7 mouse cellular contexts compared by ENCODE assay signal in the genomic region with DNA sequence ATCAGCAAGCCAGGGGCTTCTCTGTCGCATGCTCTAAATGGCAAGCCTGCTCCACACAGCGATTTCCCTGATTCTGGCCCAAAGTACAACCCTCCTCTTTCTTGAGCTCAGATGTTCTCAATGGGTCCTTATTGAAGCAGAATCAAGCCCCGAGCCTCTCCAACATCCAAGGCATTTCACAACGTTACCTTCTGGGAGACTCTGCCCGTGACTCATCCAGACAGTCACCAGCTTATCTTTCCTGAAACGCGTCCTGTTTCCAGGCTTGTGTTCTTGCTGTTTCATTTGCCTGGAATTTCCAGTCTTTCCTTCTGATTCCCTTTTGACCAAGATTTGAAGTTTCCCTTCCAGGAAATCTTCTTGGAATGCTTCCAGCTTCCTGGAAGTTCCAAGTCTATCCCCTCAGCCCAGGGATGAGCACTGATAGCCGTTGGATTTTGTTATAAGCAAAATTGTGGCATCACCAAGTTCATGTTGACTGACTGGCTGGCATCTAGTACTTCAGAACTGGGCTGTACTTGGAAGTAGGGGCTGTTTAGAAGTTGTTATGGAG. TPM values are rescaled to one million over a fixed set of nuclear protein-coding genes. Genes with fewer than 3 reads are reported as not detected.
A peak's percentile ranks its signal among the peaks of the same experiment; 100 is the strongest.
DNase-seq lines count a peak whose midpoint lies in the region; ATAC-seq and TF ChIP-seq lines count a peak whose summit lies in the region.

No protein-coding gene starts in this region.

- no peak for ATAC-seq in forebrain, embryonic 14.5 days
- ATAC-seq in intestine, postnatal 0 days: 0 out of 2 replicates have a peak, but pooled peaks have one; percentile 15
- ATAC-seq in midbrain, postnatal 0 days (ENCODE audit: low FRiP score): no peak
- no peak; the same call in 1 of the 2 replicates for ATAC-seq in granulocyte monocyte progenitor cell, adult 5-6 weeks (replicated peaks; ENCODE audit: poor library complexity, severe bottlenecking)

- no peak for TF ChIP-seq RAD21 in MEL (IDR thresholded peaks at IDR 0.05; ENCODE audit: low read depth, low read length)

- no peaks in the 10 kb centered on the region for H3K9me3 ChIP-seq in MEL (replicated peaks; ENCODE audit: insufficient read depth, low read length)
- no peaks in the 10 kb centered on the region for H3K9me3 ChIP-seq in forebrain, embryonic 14.5 days (replicated peaks; ENCODE audit: control insufficient read depth, low read length)
- H3K9me3 ChIP-seq in intestine, postnatal 0 days (ENCODE audit: control insufficient read depth): no peaks in the 10 kb centered on the region
- H3K9me3 ChIP-seq in midbrain, postnatal 0 days (ENCODE audit: low read length): no peaks in the 10 kb centered on the region

- DNase-seq in 416B (ENCODE audit: low read depth): peak; percentile 63
- peak; percentile 45 for DNase-seq in MEL (ENCODE audit: low read depth, low spot score)
- no peak for DNase-seq in forebrain, embryonic 14.5 days (ENCODE audit: low spot score)
- DNase-seq in midbrain, postnatal 0 days (ENCODE audit: low spot score): no peak
- no peak for DNase-seq in cerebellum, adult 2 months

- no peaks in the 10 kb centered on the region for H3K79me2 ChIP-seq in MEL (ENCODE audit: control insufficient read depth, insufficient read depth, low read length, poor library complexity)

- no peak for TF ChIP-seq EP300 in MEL (IDR thresholded peaks at IDR 0.05; ENCODE audit: low read depth in 1 of 2, low read length in 2 of 2)

- H3K4me1 ChIP-seq in MEL (ENCODE audit: control insufficient read depth in 1 of 2, insufficient read depth in 2 of 2, low read length in 2 of 2): peaks cover 5 to 20% of the 10 kb centered on the region in 2 experiments; a peak in 3 of 4 replicates
- peaks cover 12% of the 10 kb centered on the region for H3K4me1 ChIP-seq in forebrain, embryonic 14.5 days (ENCODE audit: control insufficient read depth, insufficient read depth, low read length)
- H3K4me1 ChIP-seq in intestine, postnatal 0 days (replicated peaks; ENCODE audit: control insufficient read depth, insufficient read depth, low read length): peaks cover 8% of the 10 kb centered on the region
- H3K4me1 ChIP-seq in midbrain, postnatal 0 days (ENCODE audit: insufficient read depth, low read length): no peaks in the 10 kb centered on the region; the same call in 1 of the 2 replicates
- H3K4me1 ChIP-seq in cerebellum, adult 2 months (ENCODE audit: control insufficient read depth, insufficient read depth, low read length): no peaks in the 10 kb centered on the region

- peak overlapping the region; percentile 62 to 67 for H3K4me3 ChIP-seq in MEL (ENCODE audit: control insufficient read depth in 1 of 2, insufficient read depth in 1 of 2, low read depth in 2 of 2, low read length in 2 of 2)
- no peak overlapping the region for H3K4me3 ChIP-seq in forebrain, embryonic 14.5 days (ENCODE audit: low read depth, low read length)
- peak overlapping the region; percentile 37 for H3K4me3 ChIP-seq in intestine, postnatal 0 days (ENCODE audit: low read depth, low read length)
- peak overlapping the region; percentile 32; the same call in 1 of the 2 replicates for H3K4me3 ChIP-seq in midbrain, postnatal 0 days (ENCODE audit: low read depth, low read length)
- H3K4me3 ChIP-seq in cerebellum, adult 2 months (replicated peaks; ENCODE audit: insufficient read depth, low read depth, low read length): no peak overlapping the region

- peak overlapping the region; percentile 59 for H3K4me2 ChIP-seq in forebrain, embryonic 14.5 days (ENCODE audit: low read length)
- peak overlapping the region; percentile 71 for H3K4me2 ChIP-seq in intestine, postnatal 0 days (replicated peaks; ENCODE audit: low read depth)
- peak overlapping the region; percentile 54 for H3K4me2 ChIP-seq in midbrain, postnatal 0 days (ENCODE audit: low read depth, low read length, poor library complexity, severe bottlenecking)

- no peak overlapping the region for H3K27ac ChIP-seq in MEL (ENCODE audit: control insufficient read depth, low read depth, low read length)
- no peak overlapping the region for H3K27ac ChIP-seq in forebrain, embryonic 14.5 days (ENCODE audit: low read depth, low read length)
- peak overlapping the region; percentile 87 for H3K27ac ChIP-seq in intestine, postnatal 0 days (ENCODE audit: low read depth, low read length)
- peak overlapping the region; percentile 51; the same call in 1 of the 2 replicates for H3K27ac ChIP-seq in midbrain, postnatal 0 days (ENCODE audit: low read depth, low read length)
- H3K27ac ChIP-seq in cerebellum, adult 2 months (ENCODE audit: insufficient read depth, low read length): no peak overlapping the region

- H3K9ac ChIP-seq in MEL (ENCODE audit: control insufficient read depth, low read depth, low read length, poor library complexity, severe bottlenecking): peak overlapping the region; percentile 53; the same call in 1 of the 2 replicates
- peak overlapping the region; percentile 56; the same call in 1 of the 2 replicates for H3K9ac ChIP-seq in forebrain, embryonic 14.5 days (ENCODE audit: low read length)
- H3K9ac ChIP-seq in intestine, postnatal 0 days (ENCODE audit: low read depth, low read length): peak overlapping the region; percentile 26; the same call in 1 of the 2 replicates
- no peak overlapping the region for H3K9ac ChIP-seq in midbrain, postnatal 0 days (replicated peaks; ENCODE audit: low read length, poor library complexity, severe bottlenecking)

- no peak for TF ChIP-seq CTCF in MEL (IDR thresholded peaks at IDR 0.05 in 2 of 3, conservative IDR thresholded peaks at IDR 0.05 in 1 of 3; ENCODE audit: control insufficient read depth in 1 of 3, insufficient read depth in 1 of 3, low read depth in 2 of 3, low read length in 3 of 3, poor library complexity in 1 of 3, severe bottlenecking in 1 of 3)
- no peak for TF ChIP-seq CTCF in intestine, postnatal 0 days (IDR thresholded peaks at IDR 0.05; ENCODE audit: low read depth)
- no peak for TF ChIP-seq CTCF in midbrain, postnatal 0 days (IDR thresholded peaks at IDR 0.05)
- no peak for TF ChIP-seq CTCF in cerebellum, adult 2 months (IDR thresholded peaks at IDR 0.05; ENCODE audit: borderline replicate concordance, insufficient read depth, low read depth, low read length)

- peaks cover 0 to 14% of the 10 kb centered on the region in 2 experiments; a peak in 2 of 4 replicates for H3K36me3 ChIP-seq in MEL (ENCODE audit: control insufficient read depth in 1 of 2, insufficient read depth in 2 of 2, low read length in 2 of 2)
- no peaks in the 10 kb centered on the region for H3K36me3 ChIP-seq in forebrain, embryonic 14.5 days (ENCODE audit: control insufficient read depth, insufficient read depth, low read length)
- no peaks in the 10 kb centered on the region for H3K36me3 ChIP-seq in intestine, postnatal 0 days (ENCODE audit: control insufficient read depth, insufficient read depth)
- no peaks in the 10 kb centered on the region for H3K36me3 ChIP-seq in midbrain, postnatal 0 days (ENCODE audit: insufficient read depth, low read length)

- WGBS in forebrain, embryonic 14.5 days: 52% methylated on average over 8 of the region's 8 CpGs
- WGBS in intestine, postnatal 0 days: 15% methylated on average over 8 of the region's 8 CpGs
- WGBS in midbrain, postnatal 0 days: 37% methylated on average over 8 of the region's 8 CpGs
- 41% methylated on average over 8 of the region's 8 CpGs for WGBS in cerebellum, adult 2 months

- TF ChIP-seq POLR2A in MEL (IDR thresholded peaks at IDR 0.05; ENCODE audit: control insufficient read depth in 1 of 2, insufficient read depth in 1 of 2, low read depth in 1 of 2, low read length in 2 of 2, poor library complexity in 1 of 2): no peak
- no peak for TF ChIP-seq POLR2A in cerebellum, adult 2 months (IDR thresholded peaks at IDR 0.05; ENCODE audit: borderline replicate concordance, insufficient read depth, low read length)

- no peaks in the 10 kb centered on the region; a peak in 1 of 4 replicates for H3K27me3 ChIP-seq in MEL (ENCODE audit: control insufficient read depth in 1 of 2, insufficient read depth in 2 of 2, low read length in 2 of 2)
- H3K27me3 ChIP-seq in forebrain, embryonic 14.5 days (replicated peaks; ENCODE audit: control insufficient read depth, insufficient read depth, low read length): no peaks in the 10 kb centered on the region
- no peaks in the 10 kb centered on the region for H3K27me3 ChIP-seq in intestine, postnatal 0 days (replicated peaks; ENCODE audit: control insufficient read depth, insufficient read depth, low read length)
- no peaks in the 10 kb centered on the region for H3K27me3 ChIP-seq in midbrain, postnatal 0 days (ENCODE audit: insufficient read depth, low read length)
- no peaks in the 10 kb centered on the region for H3K27me3 ChIP-seq in cerebellum, adult 2 months (ENCODE audit: control insufficient read depth, insufficient read depth, low read length)

TF ChIP-seq in MEL, 35 proteins besides CTCF, POLR2A, EP300 and RAD21:
- TF ChIP-seq MYC (IDR thresholded peaks at IDR 0.05; ENCODE audit: low read depth, low read length) (no peak), CHD2 (IDR thresholded peaks at IDR 0.05; ENCODE audit: low read length) (no peak), SIN3A (IDR thresholded peaks at IDR 0.05; ENCODE audit: low read length) (no peak), TBP (IDR thresholded peaks at IDR 0.05; ENCODE audit: low read depth, low read length) (no peak), ZKSCAN1 (IDR thresholded peaks at IDR 0.05; ENCODE audit: low read depth, low read length) (no peak), GATA1 (IDR thresholded peaks at IDR 0.05; ENCODE audit: low read depth, low read length) (no peak)

RNA-seq across cellular contexts. Expression of a gene that starts 28.7 kb away (rescaled TPM):
- total RNA-seq in MEL (2012; rRNA removed): 2.1 and 2.2 TPM in 2 replicates
- polyA plus RNA-seq in MEL (2012; ENCODE audit: insufficient read depth in 1 of 2, insufficient read length in 2 of 2, low read depth in 1 of 2, low replicate concordance in 2 of 2, missing spikeins in 1 of 2): 1 to 10 TPM in 1 of 2 experiments, not detected in 1; 3.9 TPM
- polyA plus RNA-seq in forebrain, embryonic 14.5 days (2014; fragmentation: Nextera tagmentation; extraction: Ambion mirVana): 1.8 and 1.9 TPM in 2 replicates
- polyA plus RNA-seq in intestine, postnatal 0 days (2015; fragmentation: Nextera tagmentation; extraction: Ambion mirVana): 5.4 and 6.1 TPM in 2 replicates
- 10.4 and 12.7 TPM in 2 replicates for total RNA-seq in midbrain, postnatal 0 days (2014; rRNA removed)
- 0.97 and 1.2 TPM in 2 replicates for polyA plus RNA-seq in midbrain, postnatal 0 days (2015; fragmentation: Nextera tagmentation; extraction: Ambion mirVana)
- total RNA-seq in granulocyte monocyte progenitor cell, adult 5-6 weeks (2014; fragmentation: Nextera tagmentation): 0.56 and 1.4 TPM in 2 replicates
- total RNA-seq in granulocyte monocyte progenitor cell, adult 5-6 weeks (2017): 1.3 and 1.7 TPM in 2 replicates
- polyA plus RNA-seq in cerebellum, adult 2 months (2012; rRNA removed): 2.0 and 2.4 TPM in 2 replicates

Comparison
In these comparisons a context has a peak if more than half of its experiments do, and no peak if none do; other contexts are left out.
1. DNase-seq: peak in 416B (single experiment) and MEL (single experiment); none in forebrain, embryonic 14.5 days (single experiment), midbrain, postnatal 0 days (single experiment) and cerebellum, adult 2 months (0 of 2).
2. H3K27ac ChIP-seq: peak in intestine, postnatal 0 days (single experiment) and midbrain, postnatal 0 days (single experiment); none in MEL (single experiment), forebrain, embryonic 14.5 days (single experiment) and cerebellum, adult 2 months (single experiment).
3. H3K4me3 ChIP-seq: peak in MEL (2 of 2), intestine, postnatal 0 days (single experiment) and midbrain, postnatal 0 days (single experiment); none in forebrain, embryonic 14.5 days (single experiment) and cerebellum, adult 2 months (single experiment).
4. Peak in every context shown above with its lines, with median percentiles within 50 percentile points of each other: H3K4me2 ChIP-seq.